Mouse (Mus musculus): ENCODE results near the gene Ide. TPM values are rescaled to one million over a fixed set of nuclear protein-coding genes. Genes with fewer than 3 reads are reported as not detected.
A peak's percentile ranks its signal among the peaks of the same experiment; 100 is the strongest.

Gene Ide
- polyA plus RNA-seq, 1 experiment from 2014 or later = 44.0 TPM

DNA sequence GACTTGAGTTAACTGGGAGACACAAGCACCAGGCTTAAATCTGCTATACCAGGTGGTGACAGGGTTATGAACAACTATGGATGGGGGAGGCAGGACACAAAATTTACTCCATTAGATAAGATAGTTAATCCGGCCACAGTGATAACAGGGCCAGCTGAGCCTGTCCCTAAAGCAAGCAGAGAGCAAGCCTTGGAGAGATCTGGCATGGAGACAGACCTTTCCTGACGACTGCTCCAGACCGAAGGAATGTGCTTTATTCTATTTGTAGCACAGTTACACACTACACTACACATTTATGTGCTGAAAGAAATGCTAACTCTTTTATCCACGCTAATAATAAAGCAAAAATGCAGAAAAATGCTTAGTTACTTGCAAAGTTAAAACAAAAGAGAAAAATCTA is 46.0 kb downstream of the Ide start:
- 92% methylated on average over 4 of the region's 4 CpGs for WGBS
- Histone ChIP-seq H3K9ac (no peak overlapping the region), H3K4me2 (replicated peaks) (no peak overlapping the region), H3K27me3 (no peaks in the 10 kb centered on the region), H3K4me3 (no peak overlapping the region), H3K4me1 (no peaks in the 10 kb centered on the region), H3K36me3 (0 out of 2 replicates have a peak, but pooled peaks cover 1% of the 10 kb centered on the region), H3K9me3 (replicated peaks) (no peaks in the 10 kb centered on the region), H3K27ac (no peak overlapping the region)
- no peak for ATAC-seq (ENCODE audit: low FRiP score)

GRCm38 (mm10) chr19:37290906-37291305 is 46.7 kb downstream of the Ide start:
- no peak for ATAC-seq (ENCODE audit: low FRiP score)
- Histone ChIP-seq H3K36me3 (0 out of 2 replicates have a peak, but pooled peaks cover 2% of the 10 kb centered on the region), H3K27ac (no peak overlapping the region), H3K4me3 (no peak overlapping the region), H3K27me3 (no peaks in the 10 kb centered on the region), H3K9ac (no peak overlapping the region), H3K4me1 (no peaks in the 10 kb centered on the region), H3K9me3 (replicated peaks) (no peaks in the 10 kb centered on the region), H3K4me2 (replicated peaks) (no peak overlapping the region)
- WGBS = 87% methylated on average over 8 of the region's 8 CpGs

DNA sequence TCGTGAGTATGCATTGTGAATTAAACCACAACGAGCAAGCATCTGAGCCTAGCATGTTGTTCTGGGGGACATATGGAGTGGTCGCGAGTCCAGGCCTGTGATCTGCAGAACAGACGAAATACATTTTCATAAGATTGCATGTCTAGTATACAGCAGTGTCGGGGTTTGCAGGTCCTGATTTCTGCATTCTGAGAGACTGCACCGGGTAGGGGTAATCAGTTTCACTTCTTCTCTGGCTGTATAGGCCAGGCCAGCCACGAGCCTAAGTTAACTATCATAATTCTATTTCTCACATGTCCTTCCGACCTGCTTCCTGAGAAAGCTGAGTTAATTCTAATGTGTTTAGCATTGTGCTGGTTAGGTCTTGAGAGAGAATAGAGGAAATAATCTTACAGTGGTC is 52.9 kb downstream of the Ide start:
- Histone ChIP-seq H3K36me3 (peaks cover 22% of the 10 kb centered on the region), H3K9me3 (replicated peaks) (no peaks in the 10 kb centered on the region), H3K27me3 (no peaks in the 10 kb centered on the region), H3K4me2 (replicated peaks) (no peak overlapping the region), H3K9ac (no peak overlapping the region), H3K27ac (no peak overlapping the region), H3K4me3 (no peak overlapping the region), H3K4me1 (no peaks in the 10 kb centered on the region)
- 94% methylated on average over 9 of the region's 9 CpGs for WGBS
- no peak for ATAC-seq (ENCODE audit: low FRiP score)

- no peak overlapping the region for H3K4me2 ChIP-seq (replicated peaks)
- no peaks in the 10 kb centered on the region for H3K4me1 ChIP-seq
- no peak overlapping the region for H3K27ac ChIP-seq
- no peaks in the 10 kb centered on the region for H3K9me3 ChIP-seq (replicated peaks)
- H3K36me3 ChIP-seq = peaks cover 33% of the 10 kb centered on the region
- no peak overlapping the region for H3K4me3 ChIP-seq
- H3K27me3 ChIP-seq = no peaks in the 10 kb centered on the region
- 94% methylated on average over 6 of the region's 6 CpGs for whole genome bisulfite sequencing
- no peak overlapping the region for H3K9ac ChIP-seq
- no peak for ATAC-seq (ENCODE audit: low FRiP score)
These were observed 54.5 kb downstream of the Ide start for GRCm38 (mm10) chr19:37283166-37283565.

DNA sequence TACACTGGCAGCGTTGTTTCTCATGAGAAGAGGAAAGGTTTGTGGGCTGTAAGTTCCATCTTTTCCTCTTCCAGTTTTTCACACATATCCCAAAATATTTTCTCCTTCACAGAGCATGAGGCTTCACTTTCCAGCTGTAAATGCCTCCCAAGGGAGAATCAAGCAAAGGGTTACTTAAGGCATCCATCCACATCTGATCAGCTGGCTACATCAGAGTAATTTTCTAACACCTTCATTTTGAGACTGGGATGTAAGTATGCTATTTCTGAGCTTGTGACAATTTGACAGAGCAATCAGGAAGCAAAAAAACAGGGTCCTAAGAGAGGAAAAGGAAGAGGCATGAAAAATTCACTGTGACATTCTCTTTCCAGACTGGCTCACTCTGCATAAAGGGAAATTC is 55.9 kb downstream of the Ide start:
- WGBS = 95% methylated on average over 1 of the region's 1 CpGs
- H3K4me1 ChIP-seq = no peaks in the 10 kb centered on the region

DNA sequence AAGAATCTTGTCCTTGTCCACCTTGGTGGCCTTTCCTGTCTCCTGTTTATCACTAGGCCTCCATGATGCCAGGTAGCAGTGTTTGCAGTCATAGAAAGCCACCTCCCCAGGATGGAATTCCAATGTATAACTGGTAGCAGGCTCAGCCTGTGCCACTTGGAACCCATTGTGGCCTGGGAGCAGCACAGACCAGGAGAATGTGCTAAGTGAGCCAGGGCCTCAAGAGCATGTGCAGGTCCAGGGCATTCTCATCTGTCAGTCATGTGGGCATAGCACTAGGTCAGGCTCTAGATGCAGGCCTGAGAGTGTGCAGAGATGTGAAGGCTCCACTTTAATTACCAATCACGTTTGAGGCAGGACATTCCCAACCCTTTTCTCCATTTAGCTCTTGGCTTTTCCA is 58.5 kb downstream of the Ide start:
- H3K9me3 ChIP-seq (replicated peaks) = no peaks in the 10 kb centered on the region
- H3K27me3 ChIP-seq = no peaks in the 10 kb centered on the region
- H3K27ac ChIP-seq = no peak overlapping the region
- H3K9ac ChIP-seq = no peak overlapping the region
- H3K4me2 ChIP-seq (replicated peaks) = no peak overlapping the region
- no peak overlapping the region for H3K4me3 ChIP-seq
- no peak for ATAC-seq (ENCODE audit: low FRiP score)
- no peaks in the 10 kb centered on the region for H3K4me1 ChIP-seq
- WGBS = 86% methylated on average over 1 of the region's 1 CpGs
- H3K36me3 ChIP-seq = peaks cover 41% of the 10 kb centered on the region

More for the DNA sequence above, 55.9 kb downstream of the Ide start:
- Histone ChIP-seq H3K9me3 (replicated peaks) (no peaks in the 10 kb centered on the region), H3K9ac (no peak overlapping the region), H3K36me3 (peaks cover 39% of the 10 kb centered on the region), H3K4me2 (replicated peaks) (no peak overlapping the region), H3K27me3 (no peaks in the 10 kb centered on the region), H3K27ac (no peak overlapping the region), H3K4me3 (no peak overlapping the region)
- no peak for ATAC-seq (ENCODE audit: low FRiP score)

GRCm38 (mm10) chr19:37275555-37275954 is 62.1 kb downstream of the Ide start:
- no peaks in the 10 kb centered on the region for H3K9me3 ChIP-seq (replicated peaks)
- no peaks in the 10 kb centered on the region for H3K27me3 ChIP-seq
- H3K4me2 ChIP-seq (replicated peaks) = no peak overlapping the region
- ATAC-seq (ENCODE audit: low FRiP score) = no peak
- H3K27ac ChIP-seq = no peak overlapping the region
- no peak overlapping the region for H3K9ac ChIP-seq
- peaks cover 37% of the 10 kb centered on the region for H3K36me3 ChIP-seq
- 96% methylated on average over 9 of the region's 9 CpGs for WGBS
- no peak overlapping the region for H3K4me3 ChIP-seq
- H3K4me1 ChIP-seq = no peaks in the 10 kb centered on the region

DNA sequence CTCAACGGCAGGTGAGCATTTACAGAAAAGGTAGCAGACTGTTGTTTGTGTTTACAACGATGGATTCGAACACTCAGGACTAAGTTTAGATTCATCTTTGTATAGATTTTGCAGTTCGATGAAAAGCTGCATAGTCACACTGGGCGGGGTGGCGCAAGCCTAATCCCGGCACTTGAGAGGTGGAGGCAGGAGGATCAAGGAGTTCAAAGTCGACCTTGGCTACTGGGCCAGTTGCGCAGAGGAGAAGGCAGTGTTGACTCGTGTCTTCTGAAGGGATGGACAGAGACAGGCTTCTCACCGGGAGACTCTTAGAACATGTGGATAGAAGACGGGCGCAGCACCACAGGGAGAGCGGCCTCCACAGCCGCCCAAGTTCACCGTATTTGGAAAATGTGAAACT is 68.5 kb downstream of the Ide start:
- H3K9me3 ChIP-seq (replicated peaks) = no peaks in the 10 kb centered on the region
- H3K9ac ChIP-seq = no peak overlapping the region
- 89% methylated on average over 16 of the region's 16 CpGs for WGBS
- no peak overlapping the region for H3K27ac ChIP-seq
- ATAC-seq (ENCODE audit: low FRiP score) = no peak
- no peaks in the 10 kb centered on the region for H3K27me3 ChIP-seq
- H3K4me3 ChIP-seq = no peak overlapping the region
- H3K4me1 ChIP-seq = peaks cover 6% of the 10 kb centered on the region; the same call in 1 of the 2 replicates
- peaks cover 7% of the 10 kb centered on the region; the same call in 1 of the 2 replicates for H3K36me3 ChIP-seq
- no peak overlapping the region for H3K4me2 ChIP-seq (replicated peaks)

GRCm38 (mm10) chr19:37265333-37266103 is 72.1 kb downstream of the Ide start:
- Histone ChIP-seq H3K9ac (no peak overlapping the region), H3K9me3 (replicated peaks) (no peaks in the 10 kb centered on the region; the same call in 1 of the 2 replicates), H3K4me2 (replicated peaks) (no peak overlapping the region), H3K27ac (no peak overlapping the region), H3K27me3 (no peaks in the 10 kb centered on the region), H3K36me3 (peaks cover 7% of the 10 kb centered on the region; the same call in 1 of the 2 replicates), H3K4me3 (no peak overlapping the region), H3K4me1 (peaks cover 10% of the 10 kb centered on the region; the same call in 1 of the 2 replicates)
- 38% methylated on average over 10 of the region's 10 CpGs for WGBS
- ATAC-seq (ENCODE audit: low FRiP score) = 0 out of 2 replicates have a peak, but pooled peaks have one; percentile 63

DNA sequence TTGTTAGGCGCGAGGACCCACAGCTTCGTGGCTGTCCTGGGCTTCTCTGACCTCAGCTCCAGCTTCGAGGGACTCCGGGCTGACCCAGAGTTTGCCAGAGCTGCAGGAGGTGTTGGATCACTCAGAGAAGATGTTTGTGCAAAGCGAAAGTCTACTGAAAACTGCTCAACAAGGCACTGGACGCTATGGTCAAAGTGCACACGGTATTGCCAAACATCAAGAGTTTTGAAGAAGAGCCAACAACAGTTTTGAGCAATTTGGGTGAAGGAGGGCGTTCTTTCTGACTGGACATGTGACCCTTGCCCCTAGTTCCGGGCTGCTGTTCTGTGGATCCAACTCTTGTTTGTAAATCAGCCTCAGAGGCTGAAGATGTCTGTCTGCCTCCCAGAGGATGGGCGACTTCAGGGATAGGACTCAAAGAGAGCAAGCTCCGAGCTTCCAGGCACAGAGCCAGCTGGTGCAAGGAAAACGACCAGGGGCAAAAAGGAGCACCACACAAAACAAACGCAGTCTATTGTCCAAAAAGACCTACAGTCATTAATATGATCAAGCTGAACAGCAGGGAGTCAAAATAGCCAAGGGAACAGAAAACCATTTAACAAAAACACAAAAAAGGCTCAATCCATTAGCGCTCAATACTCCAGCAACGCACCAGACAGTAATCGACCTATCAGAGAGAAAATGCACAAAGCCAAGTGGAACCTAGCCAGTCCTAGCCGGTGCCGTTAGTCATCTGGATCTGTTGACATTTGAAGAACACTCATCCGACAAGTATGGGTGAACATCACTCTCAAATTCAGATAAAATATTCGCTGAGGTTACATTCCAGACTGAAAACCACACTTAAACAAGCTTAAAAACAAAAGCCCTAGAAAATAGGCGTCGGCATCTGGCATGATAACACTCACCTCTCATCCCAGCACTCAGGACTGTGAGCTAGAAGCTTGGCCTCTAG is 73.4 kb downstream of the Ide start:
- 0 out of 2 replicates have a peak, but pooled peaks have one; percentile 46 for ATAC-seq (ENCODE audit: low FRiP score)

GRCm38 (mm10) chr19:37263566-37263942 is 74.1 kb downstream of the Ide start:
- Histone ChIP-seq H3K27ac (no peak overlapping the region), H3K4me3 (no peak overlapping the region)
- 68% methylated on average over 8 of the region's 8 CpGs for WGBS

More for the DNA sequence above, 73.4 kb downstream of the Ide start:
- Histone ChIP-seq H3K4me3 (no peak overlapping the region), H3K9ac (no peak overlapping the region), H3K36me3 (peaks cover 6% of the 10 kb centered on the region; the same call in 1 of the 2 replicates), H3K4me1 (peaks cover 10% of the 10 kb centered on the region; the same call in 1 of the 2 replicates), H3K27ac (no peak overlapping the region), H3K4me2 (replicated peaks) (no peak overlapping the region), H3K27me3 (no peaks in the 10 kb centered on the region), H3K9me3 (replicated peaks) (no peaks in the 10 kb centered on the region; the same call in 1 of the 2 replicates)
- WGBS = 55% methylated on average over 23 of the region's 23 CpGs

GRCm38 (mm10) chr19:37262389-37262788 is 75.3 kb downstream of the Ide start:
- Histone ChIP-seq H3K36me3 (no peaks in the 10 kb centered on the region), H3K9me3 (replicated peaks) (no peaks in the 10 kb centered on the region; the same call in 1 of the 2 replicates), H3K4me1 (peaks cover 10% of the 10 kb centered on the region; the same call in 1 of the 2 replicates), H3K27ac (no peak overlapping the region), H3K4me2 (replicated peaks) (no peak overlapping the region), H3K9ac (no peak overlapping the region), H3K4me3 (no peak overlapping the region), H3K27me3 (no peaks in the 10 kb centered on the region)
- no peak for ATAC-seq (ENCODE audit: low FRiP score)
- WGBS = 70% methylated on average over 4 of the region's 4 CpGs

More at GRCm38 (mm10) chr19:37263566-37263942, 74.1 kb downstream of the Ide start:
- no peak overlapping the region for H3K4me2 ChIP-seq (replicated peaks)
- H3K36me3 ChIP-seq = no peaks in the 10 kb centered on the region
- no peaks in the 10 kb centered on the region; the same call in 1 of the 2 replicates for H3K9me3 ChIP-seq (replicated peaks)
- H3K4me1 ChIP-seq = peaks cover 10% of the 10 kb centered on the region; the same call in 1 of the 2 replicates
- H3K9ac ChIP-seq = no peak overlapping the region
- no peak for ATAC-seq (ENCODE audit: low FRiP score)
- no peaks in the 10 kb centered on the region for H3K27me3 ChIP-seq

Data from hindbrain, embryonic 12.5 days (tissue).